Mouse (Mus musculus): ENCODE data around the gene Kifc3.
A peak's percentile ranks its signal among the peaks of the same experiment; 100 is the strongest.

- TF ChIP-seq EP300 (IDR thresholded peaks at IDR 0.05; ENCODE audit: low read depth) (no peak), CTCF (IDR thresholded peaks at IDR 0.05; ENCODE audit: low read depth) (peak; percentile 83)
These were observed 33.1 kb upstream of the Kifc3 start for GRCm38 (mm10) chr8:95235683-95236082.

Measured in heart, postnatal 0 days (tissue).